Mouse (Mus musculus) heart, postnatal 36 days (tissue): Measurements from ENCODE around the gene Defb23. TPM values are rescaled to one million over a fixed set of nuclear protein-coding genes. Genes with fewer than 3 reads are reported as not detected.

ENCODE experiments used
- DNase-seq, 2 experiments: peaks; one replicate each; pipeline ENCODE4 v3.0.0; 2021 to 2022
- intact Hi-C: fragments of 180-260 bp; cut with DNase I; formaldehyde crosslinking; loops from one replicate; pipeline ENCODE4 v1.15.1; 2025
- total RNA-seq, 2 experiments: library from RNA; stranded (reverse); gene quantifications; 2 replicates each; pipeline ENCODE4 v1.2.3; 2021

Gene Defb23
- total RNA-seq: not detected

- intact Hi-C loops: no loop called here
- no peak for DNase-seq
Measured at GRCm38 (mm10) chr2:152464570-152465150, at the start of gene Defb23. Gene Defb23, minus strand, starts transcription at chr2:152464620.

- DNase-seq: no peak
- intact Hi-C loops: no loop called here
Measured at GRCm38 (mm10) chr2:152511592-152511991, 47.2 kb upstream of the Defb23 start, which contains the start of gene Defb26. Gene Defb26, minus strand, starts transcription at chr2:152511692.

- DNase-seq: no peak
- intact Hi-C loops: no loop called here
Measured at GRCm38 (mm10) chr2:152503950-152504349, 39.5 kb upstream of the Defb23 start.

GRCm38 (mm10) chr2:152500863-152501229 lies 36.4 kb upstream of the Defb23 start:
- intact Hi-C loops: no loop called here
- DNase-seq: no peak

GRCm38 (mm10) chr2:152500204-152500862 lies 35.9 kb upstream of the Defb23 start:
- no peak for DNase-seq
- intact Hi-C loops: no loop called here

GRCm38 (mm10) chr2:152498020-152498419 lies 33.6 kb upstream of the Defb23 start:
- intact Hi-C loops: no loop called here
- DNase-seq: no peak

- intact Hi-C loops: no loop called here
Measured at GRCm38 (mm10) chr2:152493151-152493550, 28.7 kb upstream of the Defb23 start.

GRCm38 (mm10) chr2:152490038-152490437 lies 25.6 kb upstream of the Defb23 start, which contains the start of gene Defb22:
Gene Defb22, minus strand, starts transcription at chr2:152490138.
- intact Hi-C loops: no loop called here
- no peak for DNase-seq

More at GRCm38 (mm10) chr2:152493151-152493550, 28.7 kb upstream of the Defb23 start:
- no peak for DNase-seq

- intact Hi-C loops: no loop called here
- DNase-seq: no peak
Measured at GRCm38 (mm10) chr2:152487024-152487423, 22.6 kb upstream of the Defb23 start.

GRCm38 (mm10) chr2:152481726-152482125 lies 17.3 kb upstream of the Defb23 start:
- no peak for DNase-seq

GRCm38 (mm10) chr2:152480881-152481280 lies 16.5 kb upstream of the Defb23 start:
- intact Hi-C loops: no loop called here

More at GRCm38 (mm10) chr2:152481726-152482125, 17.3 kb upstream of the Defb23 start:
- intact Hi-C loops: no loop called here

GRCm38 (mm10) chr2:152476763-152477162 lies 12.3 kb upstream of the Defb23 start, which contains the start of gene Defb20:
Gene Defb20, plus strand, starts transcription at chr2:152477063.
- intact Hi-C loops: no loop called here
- DNase-seq: no peak

More at GRCm38 (mm10) chr2:152480881-152481280, 16.5 kb upstream of the Defb23 start:
- no peak for DNase-seq

- DNase-seq: no peak
- intact Hi-C loops: loop anchor here (5.0 kb wide), 1 partner anchor 70 kb away; the partner anchor contains the start of gene Defb29
Measured at GRCm38 (mm10) chr2:152472434-152472833, 8.0 kb upstream of the Defb23 start.

- DNase-seq: peak; percentile 15 to 30
- intact Hi-C loops: loop anchor here (5.0 kb wide), 1 partner anchor 71 kb away; the partner anchor contains the start of gene Defb29
Measured at GRCm38 (mm10) chr2:152470973-152471372, 6.6 kb upstream of the Defb23 start.

- intact Hi-C loops: no loop called here
- DNase-seq: no peak
Measured at GRCm38 (mm10) chr2:152459241-152459640, 5.2 kb downstream of the Defb23 start.

GRCm38 (mm10) chr2:152452101-152452781 lies 12.2 kb downstream of the Defb23 start:
- intact Hi-C loops: loop anchor here (5.0 kb wide), 1 partner anchor 135 kb away; no protein-coding TSS in a partner anchor
- DNase-seq: peak; percentile 31

GRCm38 (mm10) chr2:152450241-152450640 lies 14.2 kb downstream of the Defb23 start:
- peak; percentile 34 to 56 for DNase-seq
- intact Hi-C loops: loop anchor here (5.0 kb wide), 1 partner anchor 137 kb away; no protein-coding TSS in a partner anchor

- DNase-seq: no peak
- intact Hi-C loops: no loop called here
Measured at GRCm38 (mm10) chr2:152447461-152447860, 17.0 kb downstream of the Defb23 start.

- no peak for DNase-seq
- intact Hi-C loops: no loop called here
Measured at GRCm38 (mm10) chr2:152446642-152447041, 17.8 kb downstream of the Defb23 start.

GRCm38 (mm10) chr2:152443281-152443680 lies 21.1 kb downstream of the Defb23 start:
- DNase-seq: no peak
- intact Hi-C loops: no loop called here

GRCm38 (mm10) chr2:152442322-152442721 lies 22.1 kb downstream of the Defb23 start:
- no peak for DNase-seq
- intact Hi-C loops: no loop called here
